Mouse (Mus musculus) megakaryocyte, embryonic 14.5 days (primary cell): ENCODE data around the gene Mrps7. TPM values are rescaled to one million over a fixed set of nuclear protein-coding genes. Genes with fewer than 3 reads are reported as not detected.
A peak's percentile ranks its signal among the peaks of the same experiment; 100 is the strongest.

Experiments
- H3K27me3 ChIP-seq: replicated peaks from 2 replicates; pipeline ENCODE3; 2012; ENCODE audit warnings: inconsistent platforms
- H3K36me3 ChIP-seq: replicated peaks from 2 replicates; pipeline ENCODE3; 2012; ENCODE audit warnings: low read length, inconsistent platforms, mixed read lengths
- H3K4me1 ChIP-seq: 2 replicates; pipeline ENCODE4 v1.6.1; 2012; ENCODE audit warnings: inconsistent platforms
- H3K4me3 ChIP-seq: replicated peaks from 2 replicates; pipeline ENCODE3; 2012; ENCODE audit warnings: moderate library complexity, mild to moderate bottlenecking, inconsistent platforms
- H3K9me3 ChIP-seq: 2 replicates; pipeline ENCODE4 v1.6.1; 2012; ENCODE audit warnings: inconsistent platforms
- FLI1 ChIP-seq: IDR thresholded peaks from 2 replicates; pipeline ENCODE4 v1.6.1; 2012; ENCODE audit warnings: low read length, inconsistent platforms, mixed read lengths
- GATA1 ChIP-seq: IDR thresholded peaks from 3 replicates; pipeline ENCODE4 v1.6.1; 2012; ENCODE audit warnings: mixed read lengths, low read length, inconsistent platforms, borderline replicate concordance
- polyA plus RNA-seq: library from polyadenylated mRNA; stranded (reverse); fragments of >175 nt; gene quantifications from 2 replicates; pipeline ENCODE4 v1.2.3, GENCODE M21; 2012; ENCODE audit warnings: low replicate concordance; ENCODE audit not compliant: insufficient read depth

Gene Mrps7
- polyA plus RNA-seq, 1 experiment = 37.9 TPM

DNA sequence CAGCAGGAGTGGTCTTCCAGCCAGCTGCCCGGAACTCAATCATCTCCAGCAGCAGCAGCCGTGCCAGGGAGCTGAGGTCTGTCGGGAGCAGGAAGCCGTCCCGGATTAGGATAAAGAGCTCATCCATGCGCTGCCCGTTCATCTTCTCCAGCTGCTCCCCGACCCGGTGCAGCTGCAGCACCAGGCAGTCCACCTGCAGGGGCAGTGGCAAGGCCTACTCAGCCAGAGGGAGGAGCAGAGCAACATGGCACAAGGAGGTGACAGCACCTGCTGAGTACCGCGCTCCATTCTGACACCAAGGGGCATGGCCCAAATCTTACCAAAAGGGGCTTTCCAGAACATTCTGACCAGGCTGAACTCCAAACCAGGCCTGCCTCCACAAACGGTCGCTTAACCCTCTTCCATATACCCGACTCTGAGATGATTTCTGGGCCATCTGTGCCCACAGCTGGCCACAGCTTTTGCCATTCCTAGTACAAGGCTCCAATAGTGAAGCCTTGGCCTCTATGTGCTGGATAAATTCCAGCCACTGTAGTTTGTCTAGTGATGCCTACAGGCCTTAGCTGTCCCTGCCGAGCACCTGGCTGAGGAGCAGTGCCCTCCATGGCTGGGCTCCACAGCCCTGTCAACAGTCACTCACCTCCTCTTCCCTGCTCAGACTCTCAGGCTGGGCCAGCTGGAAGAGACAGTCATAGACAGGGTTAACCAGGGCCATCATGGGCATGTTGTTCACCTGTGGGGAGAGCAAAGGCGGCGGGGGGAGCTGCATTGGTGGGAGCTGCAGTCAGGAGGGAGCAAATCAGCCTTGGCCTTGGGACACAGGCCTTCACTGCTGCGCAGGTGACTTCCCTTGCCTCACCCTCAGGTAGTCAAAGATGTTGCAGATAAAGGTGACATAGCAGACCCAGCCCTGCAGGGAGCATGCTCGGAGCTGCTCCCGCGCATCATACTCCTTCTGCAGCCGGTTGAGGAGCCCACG, 5.0 kb downstream of the Mrps7 start:
- peaks cover 61% of the 10 kb centered on the region for H3K36me3 ChIP-seq

DNA sequence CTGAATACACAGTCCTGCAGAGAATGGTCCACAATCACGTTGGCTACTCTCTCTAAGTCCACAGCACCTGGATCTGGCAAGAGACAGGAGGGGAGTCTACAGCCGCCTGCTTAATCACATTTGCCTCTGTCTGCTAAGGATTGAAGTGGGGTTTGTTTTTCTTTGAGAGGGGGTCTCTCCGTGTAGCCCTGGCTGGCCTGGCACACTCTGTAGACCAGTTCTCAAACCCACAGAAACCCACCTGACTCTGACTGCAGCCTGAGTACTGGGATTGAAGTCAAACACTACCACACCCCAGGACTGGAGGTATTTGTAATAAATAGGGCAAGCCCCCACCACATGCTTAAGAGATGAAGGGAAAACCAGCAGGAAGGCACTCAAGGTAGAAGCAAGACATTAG, 5.9 kb downstream of the Mrps7 start:
- H3K4me3 ChIP-seq = peak overlapping the region; percentile 10
- H3K36me3 ChIP-seq = peaks cover 66% of the 10 kb centered on the region
- H3K9me3 ChIP-seq = no peaks in the 10 kb centered on the region
- peaks cover 75% of the 10 kb centered on the region for H3K4me1 ChIP-seq
- no peak for TF ChIP-seq GATA1
- no peak for TF ChIP-seq FLI1
- no peaks in the 10 kb centered on the region for H3K27me3 ChIP-seq

More for the DNA sequence above, 5.0 kb downstream of the Mrps7 start:
- Histone ChIP-seq H3K4me1 (peaks cover 71% of the 10 kb centered on the region), H3K9me3 (no peaks in the 10 kb centered on the region), H3K4me3 (no peak overlapping the region), H3K27me3 (no peaks in the 10 kb centered on the region)
- TF ChIP-seq GATA1 = no peak
- TF ChIP-seq FLI1 = no peak

DNA sequence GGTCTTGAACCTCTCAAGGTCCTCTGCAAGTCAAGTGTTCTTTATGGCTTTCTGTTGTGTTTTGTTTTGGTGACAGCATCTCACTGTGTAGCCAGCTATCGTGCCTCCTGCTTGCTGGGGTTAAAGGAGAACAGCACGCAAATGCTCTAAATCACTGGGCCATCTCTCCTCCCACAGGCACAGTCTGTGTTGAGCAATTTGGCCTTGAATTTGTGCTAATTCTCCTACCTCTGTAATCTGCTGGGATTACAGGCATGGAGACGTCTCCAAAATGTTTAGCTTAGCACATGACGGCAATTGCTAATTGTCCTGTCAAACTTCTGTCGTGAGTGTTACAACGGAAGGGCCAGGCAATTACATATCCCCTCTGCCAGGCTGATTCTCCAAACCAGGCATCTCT, 7.4 kb downstream of the Mrps7 start:
- Histone ChIP-seq H3K4me3 (no peak overlapping the region), H3K27me3 (no peaks in the 10 kb centered on the region), H3K36me3 (peaks cover 70% of the 10 kb centered on the region), H3K9me3 (no peaks in the 10 kb centered on the region), H3K4me1 (peaks cover 65% of the 10 kb centered on the region)
- TF ChIP-seq FLI1 = no peak
- TF ChIP-seq GATA1 = no peak

- Histone ChIP-seq H3K27me3 (no peaks in the 10 kb centered on the region), H3K4me1 (peaks cover 61% of the 10 kb centered on the region), H3K4me3 (peak overlapping the region; percentile 97), H3K9me3 (no peaks in the 10 kb centered on the region), H3K36me3 (peaks cover 68% of the 10 kb centered on the region)
- TF ChIP-seq FLI1 (no peak), GATA1 (no peak)
These were observed 8.3 kb downstream of the Mrps7 start for GRCm38 (mm10) chr11:115612059-115612409.

GRCm38 (mm10) chr11:115612410-115613137, 8.8 kb downstream of the Mrps7 start, which contains the start of gene Mif4gd:
TSS of gene Mif4gd (minus strand) at chr11:115612969.
- TF ChIP-seq FLI1 = no peak
- no peak for TF ChIP-seq GATA1
- Histone ChIP-seq H3K36me3 (peaks cover 68% of the 10 kb centered on the region), H3K9me3 (no peaks in the 10 kb centered on the region), H3K4me1 (peaks cover 61% of the 10 kb centered on the region), H3K4me3 (peak within 1 kb of the TSS; percentile 97), H3K27me3 (no peaks in the 10 kb centered on the region)

DNA sequence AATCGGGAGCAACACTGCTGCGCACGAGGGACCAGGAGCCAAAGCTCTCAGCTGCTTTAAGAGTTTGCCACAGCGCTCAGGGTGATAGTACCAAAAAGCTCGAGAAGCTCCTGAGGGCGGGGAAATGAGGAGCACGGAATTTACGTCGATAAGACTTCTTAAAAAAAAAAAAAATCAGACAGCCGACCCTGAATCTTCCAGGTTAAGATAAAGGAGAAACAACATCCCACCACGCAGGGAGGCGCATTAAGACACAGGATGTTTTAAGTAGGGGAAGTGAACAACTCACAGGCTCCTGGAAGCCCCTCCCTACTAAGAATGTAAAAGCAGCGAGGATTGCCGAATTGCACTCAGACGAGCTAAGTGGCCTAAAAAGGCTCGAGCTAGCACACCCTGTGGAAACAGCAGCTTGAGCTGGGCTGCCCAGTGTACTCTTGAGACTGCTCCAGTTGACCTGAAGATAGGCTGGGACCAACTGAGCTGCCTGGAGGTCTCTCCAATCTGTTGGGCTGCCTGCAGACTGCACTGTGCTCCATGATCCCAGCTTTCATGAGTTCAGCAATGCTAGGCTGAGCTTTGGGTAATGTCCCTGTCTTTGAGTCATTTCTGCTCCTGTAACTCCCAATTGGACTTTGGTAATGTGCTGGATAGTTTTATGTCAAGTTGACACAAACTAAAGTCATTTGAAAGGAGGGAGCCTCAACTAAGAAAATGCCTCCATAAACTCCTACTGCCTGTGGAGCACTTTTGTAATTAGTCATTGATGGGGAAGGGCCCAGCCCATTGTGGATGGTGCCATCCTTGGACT, 9.6 kb downstream of the Mrps7 start:
- peak overlapping the region; percentile 97 for H3K4me3 ChIP-seq
- H3K4me1 ChIP-seq = peaks cover 55% of the 10 kb centered on the region
- no peaks in the 10 kb centered on the region for H3K27me3 ChIP-seq
- peaks cover 67% of the 10 kb centered on the region for H3K36me3 ChIP-seq
- H3K9me3 ChIP-seq = no peaks in the 10 kb centered on the region
- TF ChIP-seq GATA1 (no peak), FLI1 (no peak)

DNA sequence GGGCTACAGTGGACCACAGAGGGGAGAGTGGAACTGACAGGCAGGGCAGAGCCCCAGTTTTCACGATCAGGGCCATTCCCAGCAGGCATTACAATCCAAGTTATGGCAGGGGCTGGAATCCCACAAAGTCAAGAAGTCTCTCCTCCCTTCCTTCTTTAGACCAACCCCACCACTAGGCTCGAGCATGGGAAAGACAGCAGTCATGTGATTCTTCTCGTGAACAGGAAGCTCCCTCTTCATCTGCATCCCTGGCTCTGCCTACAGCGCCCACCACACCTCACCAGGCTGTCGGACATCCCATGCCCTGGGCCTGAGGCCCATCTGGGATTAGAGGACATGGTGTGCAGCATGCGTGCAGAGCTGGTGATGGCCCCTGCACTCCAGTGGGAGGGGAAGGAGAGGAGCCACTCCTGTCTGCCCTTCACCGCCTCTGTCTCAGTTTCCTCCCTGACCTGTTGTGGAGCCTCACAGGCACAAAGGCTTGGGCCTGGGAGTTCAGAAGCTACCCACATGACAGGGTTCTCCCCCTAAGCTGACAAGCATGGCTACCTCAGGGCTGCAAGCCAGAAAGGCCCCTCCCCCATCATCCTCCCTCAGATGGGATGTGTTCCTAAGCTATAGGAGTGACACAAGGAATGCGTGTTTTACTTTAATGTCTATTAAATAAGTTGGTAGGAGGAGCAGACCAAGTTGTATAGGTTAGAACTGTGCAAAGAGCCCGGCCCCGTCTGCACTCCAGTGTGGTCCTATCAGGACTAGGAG, 10.8 kb downstream of the Mrps7 start:
- peaks cover 66% of the 10 kb centered on the region for H3K36me3 ChIP-seq
- H3K4me3 ChIP-seq = peak overlapping the region; percentile 19
- TF ChIP-seq FLI1 = no peak
- no peak for TF ChIP-seq GATA1
- H3K9me3 ChIP-seq = no peaks in the 10 kb centered on the region
- peaks cover 43% of the 10 kb centered on the region for H3K4me1 ChIP-seq
- H3K27me3 ChIP-seq = no peaks in the 10 kb centered on the region

DNA sequence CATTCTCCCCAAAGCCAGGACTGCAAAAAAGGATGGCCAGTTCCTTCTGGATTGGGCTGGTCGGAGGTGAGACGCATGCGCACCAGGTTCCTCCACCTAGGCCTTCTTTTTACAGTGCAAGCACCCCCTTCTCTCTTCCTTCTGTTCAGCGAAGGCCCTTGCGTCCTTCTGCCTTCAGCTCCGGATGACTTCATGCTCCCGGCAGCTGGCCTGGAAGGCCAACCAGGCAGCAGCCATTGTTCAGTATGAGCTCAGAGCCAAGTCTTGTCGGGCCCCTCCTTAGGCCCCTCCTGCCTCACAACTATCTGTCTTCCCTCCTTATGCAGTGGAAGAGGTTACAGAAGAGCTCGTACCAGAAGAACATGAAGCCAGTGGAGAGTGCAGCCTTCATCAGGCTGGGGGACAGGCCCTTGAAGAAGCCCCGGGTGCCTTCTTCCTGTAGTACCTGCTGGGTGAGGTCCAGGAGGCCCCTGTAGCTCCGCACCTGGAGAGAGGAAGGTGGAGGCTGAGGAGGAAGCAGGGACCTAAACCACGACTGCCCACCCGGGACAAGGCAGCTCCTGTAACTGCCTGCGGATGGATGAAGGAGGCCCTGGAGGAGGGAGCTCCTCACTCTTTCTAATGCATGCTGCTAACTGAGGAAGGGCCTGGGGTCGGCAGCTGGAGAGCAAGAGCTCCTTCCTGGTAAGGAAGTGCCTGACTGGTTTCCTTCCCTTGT, 11.5 kb downstream of the Mrps7 start:
- H3K4me1 ChIP-seq = peaks cover 37% of the 10 kb centered on the region
- H3K27me3 ChIP-seq = no peaks in the 10 kb centered on the region
- no peak for TF ChIP-seq GATA1
- TF ChIP-seq FLI1 = no peak
- H3K9me3 ChIP-seq = no peaks in the 10 kb centered on the region
- H3K36me3 ChIP-seq = peaks cover 66% of the 10 kb centered on the region
- no peak overlapping the region for H3K4me3 ChIP-seq
